Comparison of ENCODE assay signal across 8 mouse cellular contexts in genomic region chr19:36919466-36919865, GRCm38 (mm10). TPM values are rescaled to one million over a fixed set of nuclear protein-coding genes. Genes with fewer than 3 reads are reported as not detected.
A peak's percentile ranks its signal among the peaks of the same experiment; 100 is the strongest.
DNase-seq lines count a peak whose midpoint lies in the region; ATAC-seq and TF ChIP-seq lines count a peak whose summit lies in the region.

Gene Fgfbp3, minus strand, starts transcription at chr19:36919615.

- peak within 1 kb of the TSS; percentile 82 for H3K4me2 ChIP-seq in heart, embryonic 14.5 days (ENCODE audit: low read length)
- H3K4me2 ChIP-seq in intestine, postnatal 0 days (replicated peaks; ENCODE audit: low read depth), result peak within 1 kb of the TSS; percentile 88

- peak within 1 kb of the TSS; percentile 93 for H3K9ac ChIP-seq in heart, embryonic 14.5 days (ENCODE audit: low read length)
- peak within 1 kb of the TSS; percentile 61 for H3K9ac ChIP-seq in intestine, postnatal 0 days (ENCODE audit: low read depth, low read length)

- peak within 1 kb of the TSS; percentile 94 for H3K4me3 ChIP-seq in heart, embryonic 14.5 days (ENCODE audit: control insufficient read depth in 1 of 2, insufficient read depth in 1 of 2, low read depth in 1 of 2, low read length in 2 of 2)
- peak within 1 kb of the TSS; percentile 70 for H3K4me3 ChIP-seq in intestine, postnatal 0 days (ENCODE audit: low read depth, low read length)

- DNase-seq in heart, adult 11 months, result no peak
- DNase-seq in CD4-positive helper T cell, adult 2 months (ENCODE audit: low read depth, low spot score), result peak; percentile 58
- DNase-seq in embryo, embryonic 11 days, result peak; percentile 53
- DNase-seq in naive thymus-derived CD4-positive, alpha-beta T cell, adult 2 months (ENCODE audit: low read depth), result peak; percentile 63
- no peak for DNase-seq in adrenal gland, postnatal 4 days (ENCODE audit: low spot score in 2 of 2)
- no peak for DNase-seq in urinary bladder, postnatal 25 days (ENCODE audit: low spot score)

- TF ChIP-seq CTCF in intestine, postnatal 0 days (IDR thresholded peaks at IDR 0.05; ENCODE audit: low read depth), result no peak

- peak within 1 kb of the TSS; percentile 85 to 91 for H3K27ac ChIP-seq in heart, embryonic 14.5 days (replicated peaks in 1 of 2; ENCODE audit: control insufficient read depth in 1 of 2, insufficient read depth in 1 of 2, low read depth in 2 of 2, low read length in 2 of 2)
- peak within 1 kb of the TSS; percentile 67; the same call in 1 of the 2 replicates for H3K27ac ChIP-seq in intestine, postnatal 0 days (ENCODE audit: low read depth, low read length)

- no peaks in the 10 kb centered on the region for H3K36me3 ChIP-seq in heart, embryonic 14.5 days (ENCODE audit: control insufficient read depth, insufficient read depth, low read length)
- H3K36me3 ChIP-seq in intestine, postnatal 0 days (ENCODE audit: control insufficient read depth, insufficient read depth), result no peaks in the 10 kb centered on the region

- H3K9me3 ChIP-seq in heart, embryonic 14.5 days (ENCODE audit: control insufficient read depth, low read length), result no peaks in the 10 kb centered on the region
- H3K9me3 ChIP-seq in intestine, postnatal 0 days (ENCODE audit: control insufficient read depth), result no peaks in the 10 kb centered on the region

- ATAC-seq in heart, embryonic 14.5 days (ENCODE audit: insufficient number of reproducible peaks, insufficient read depth, low FRiP score, low read depth), result no peak
- ATAC-seq in intestine, postnatal 0 days, result no peak

- H3K4me1 ChIP-seq in heart, embryonic 14.5 days (ENCODE audit: control insufficient read depth in 2 of 2, insufficient read depth in 2 of 2, low read length in 2 of 2), result peaks cover 0 to 10% of the 10 kb centered on the region in 2 experiments; a peak in 1 of 4 replicates
- no peaks in the 10 kb centered on the region for H3K4me1 ChIP-seq in intestine, postnatal 0 days (replicated peaks; ENCODE audit: control insufficient read depth, insufficient read depth, low read length)

- WGBS in heart, embryonic 14.5 days, result 7% methylated on average over 12 of the region's 12 CpGs
- WGBS in intestine, postnatal 0 days, result 6% methylated on average over 12 of the region's 12 CpGs

- H3K27me3 ChIP-seq in heart, embryonic 14.5 days (ENCODE audit: control insufficient read depth, insufficient read depth, low read length), result no peaks in the 10 kb centered on the region
- no peaks in the 10 kb centered on the region for H3K27me3 ChIP-seq in intestine, postnatal 0 days (replicated peaks; ENCODE audit: control insufficient read depth, insufficient read depth, low read length)

RNA-seq across cellular contexts. Expression of gene Fgfbp3, which starts in this region (rescaled TPM):
- polyA plus RNA-seq in heart, embryonic 14.5 days (2014; fragmentation: Nextera tagmentation; extraction: Ambion mirVana), result 3.0 and 3.8 TPM in 2 replicates
- 2.7 and 2.9 TPM in 2 replicates for polyA plus RNA-seq in intestine, postnatal 0 days (2015; fragmentation: Nextera tagmentation; extraction: Ambion mirVana)
- total RNA-seq in adrenal gland, postnatal 4 days (2021), result 1 to 10 TPM; 5.5 to 7.2 TPM

Comparison
In these comparisons a context has a peak if more than half of its experiments do, and no peak if none do; other contexts are left out.
1. DNase-seq: peak in CD4-positive helper T cell, adult 2 months (single experiment), embryo, embryonic 11 days (single experiment) and naive thymus-derived CD4-positive, alpha-beta T cell, adult 2 months (single experiment); none in heart, adult 11 months (single experiment), adrenal gland, postnatal 4 days (0 of 2) and urinary bladder, postnatal 25 days (single experiment).